Mouse (Mus musculus) hindbrain, embryonic 11.5 days (tissue): Measurements from ENCODE around the gene Acly. TPM values are rescaled to one million over a fixed set of nuclear protein-coding genes. Genes with fewer than 3 reads are reported as not detected.
"Not testable (repeated sequence)": the region's sequence is repeated elsewhere in the genome, so short reads cannot be mapped to it uniquely, and the experiment has no call there.

ENCODE experiments used
- ATAC-seq: fragments of 200-750 bp; cut with Nextera tagmentation; 2 replicates; pipeline ENCODE4 v1.8.0; 2017; ENCODE audit warnings: mild to moderate bottlenecking, moderate TSS enrichment, moderate library complexity; ENCODE audit not compliant: low FRiP score
- DNase-seq: peaks from one replicate; pipeline ENCODE4 v3.0.0-alpha.2; 2015; ENCODE audit warnings: low spot score
- H3K27ac ChIP-seq: fragments of 300-500 bp; sonication (generic); 2 replicates; pipeline ENCODE4 v1.5.1; 2014; ENCODE audit warnings: mild to moderate bottlenecking, low read depth, low read length
- H3K27me3 ChIP-seq: fragments of 300-500 bp; sonication (generic); 2 replicates; pipeline ENCODE4 v1.6.1; 2014; ENCODE audit warnings: mild to moderate bottlenecking, low read length, moderate library complexity, mixed read lengths; ENCODE audit not compliant: control insufficient read depth, insufficient read depth
- H3K36me3 ChIP-seq: fragments of 300-500 bp; sonication (generic); 2 replicates; pipeline ENCODE4 v1.6.1; 2014; ENCODE audit warnings: mild to moderate bottlenecking, low read length, moderate library complexity, mixed read lengths; ENCODE audit not compliant: control insufficient read depth, insufficient read depth
- H3K4me1 ChIP-seq: fragments of 300-500 bp; sonication (generic); replicated peaks from 2 replicates; pipeline ENCODE4 v1.6.1; 2014; ENCODE audit warnings: low read length, mixed read lengths; ENCODE audit not compliant: control insufficient read depth, insufficient read depth
- H3K4me2 ChIP-seq: fragments of 300-500 bp; sonication (generic); replicated peaks from 2 replicates; pipeline ENCODE4 v1.6.1; 2014; ENCODE audit warnings: mild to moderate bottlenecking, low read depth, low read length
- H3K4me3 ChIP-seq: fragments of 300-500 bp; sonication (generic); 2 replicates; pipeline ENCODE4 v1.5.1; 2014; ENCODE audit warnings: low read depth, low read length
- H3K9ac ChIP-seq: fragments of 300-500 bp; sonication (generic); 2 replicates; pipeline ENCODE4 v1.6.1; 2014; ENCODE audit warnings: low read depth, low read length
- H3K9me3 ChIP-seq: fragments of 300-500 bp; sonication (generic); 2 replicates; pipeline ENCODE4 v1.6.1; 2016; ENCODE audit warnings: low read length; ENCODE audit not compliant: control insufficient read depth
- WGBS: fragments of 180-500 bp; shearing (Covaris S2); extraction: QIAGEN DNeasy Blood & Tissue Kit; methylation state at CpG from one replicate; pipeline ENCODE4 v1.1.7; 2014; 5-methylcytosine and 5-hydroxymethylcytosine counted together
- polyA plus RNA-seq: library from polyadenylated mRNA; unstranded; fragments of >200 nt; fragmentation: Nextera tagmentation; extraction: Ambion mirVana; gene quantifications from 2 replicates; pipeline ENCODE4 v1.2.1, GENCODE M21; 2014

Gene Acly
- polyA plus RNA-seq, 1 experiment from 2014 or later = 259 TPM

DNA sequence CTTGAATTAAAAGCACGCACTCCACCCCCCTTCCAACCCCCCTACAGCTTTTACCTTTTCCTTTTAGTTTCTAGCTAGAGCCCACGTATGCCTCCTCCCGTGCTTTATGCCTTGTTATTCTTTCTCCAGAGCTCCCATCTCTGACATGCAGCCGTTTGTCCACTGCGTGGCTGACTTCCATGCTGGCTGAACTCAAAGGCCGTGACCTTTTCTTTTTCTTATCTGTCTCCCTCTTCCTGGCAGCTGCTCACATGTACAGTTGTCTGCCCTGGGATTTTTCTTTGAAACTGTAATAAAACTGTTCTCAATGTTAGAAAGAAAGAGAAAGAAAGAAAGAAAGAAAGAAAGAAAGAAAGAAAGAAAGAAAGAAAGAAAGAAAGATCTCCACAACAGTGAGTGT, 13.2 kb upstream of the Acly start:
- Histone ChIP-seq H3K4me3 (no peak overlapping the region), H3K27me3 (no peaks in the 10 kb centered on the region), H3K27ac (no peak overlapping the region), H3K4me2 (no peak overlapping the region), H3K4me1 (0 out of 2 replicates have a peak, but pooled peaks cover under 1% of the 10 kb centered on the region), H3K9me3 (no peaks in the 10 kb centered on the region), H3K9ac (no peak overlapping the region), H3K36me3 (no peaks in the 10 kb centered on the region)
- no peak for DNase-seq
- 52% methylated on average over 6 of the region's 6 CpGs for WGBS
- no peak for ATAC-seq

- no peaks in the 10 kb centered on the region for H3K27me3 ChIP-seq
- DNase-seq (no peak), ATAC-seq (no peak)
- no peaks in the 10 kb centered on the region for H3K36me3 ChIP-seq
- H3K4me1 ChIP-seq = no peaks in the 10 kb centered on the region
- H3K27ac ChIP-seq = no peak overlapping the region
- H3K4me2 ChIP-seq = no peak overlapping the region
- H3K4me3 ChIP-seq = no peak overlapping the region
- no peaks in the 10 kb centered on the region for H3K9me3 ChIP-seq
- no peak overlapping the region for H3K9ac ChIP-seq
Observed at GRCm38 (mm10) chr11:100536466-100536865, 8.7 kb upstream of the Acly start.

GRCm38 (mm10) chr11:100535996-100536395, 8.2 kb upstream of the Acly start:
- no peak for ATAC-seq
- H3K9ac ChIP-seq = no peak overlapping the region
- H3K9me3 ChIP-seq = no peaks in the 10 kb centered on the region
- H3K4me3 ChIP-seq = no peak overlapping the region
- no peaks in the 10 kb centered on the region for H3K27me3 ChIP-seq
- 84% methylated on average over 1 of the region's 1 CpGs for WGBS
- no peak overlapping the region for H3K27ac ChIP-seq
- H3K4me1 ChIP-seq = no peaks in the 10 kb centered on the region
- H3K4me2 ChIP-seq = no peak overlapping the region
- H3K36me3 ChIP-seq = no peaks in the 10 kb centered on the region
- DNase-seq = no peak

DNA sequence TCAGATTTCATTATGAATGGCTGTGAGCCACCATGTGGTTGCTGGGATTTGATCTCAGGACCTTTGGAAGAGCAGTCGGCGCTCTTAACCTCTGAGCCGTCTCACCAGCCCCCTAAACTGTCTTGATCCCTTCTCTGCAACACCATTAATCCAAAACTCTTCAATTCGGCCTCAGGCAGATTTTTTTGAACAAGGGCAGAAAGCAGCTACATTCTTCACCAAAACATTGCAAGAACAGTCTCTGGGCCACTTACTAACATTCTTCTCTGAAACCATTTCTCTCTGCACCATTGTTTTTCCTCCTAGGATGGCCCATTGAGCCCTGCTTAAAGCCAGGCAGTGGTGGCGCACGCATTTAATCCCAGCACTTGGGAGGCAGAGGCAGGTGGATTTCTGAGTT, 7.0 kb upstream of the Acly start:
- not testable (repeated sequence) for DNase-seq, H3K9ac ChIP-seq, H3K4me3 ChIP-seq, H3K36me3 ChIP-seq, H3K4me1 ChIP-seq, ATAC-seq, H3K27me3 ChIP-seq, H3K27ac ChIP-seq, H3K9me3 ChIP-seq, H3K4me2 ChIP-seq
- WGBS = 88% methylated on average over 6 of the region's 6 CpGs

GRCm38 (mm10) chr11:100534411-100534810, 6.6 kb upstream of the Acly start:
- not testable (repeated sequence) for H3K27ac ChIP-seq, H3K4me2 ChIP-seq, DNase-seq, H3K9me3 ChIP-seq, H3K4me1 ChIP-seq, ATAC-seq, H3K9ac ChIP-seq, H3K4me3 ChIP-seq, H3K27me3 ChIP-seq, H3K36me3 ChIP-seq
- 87% methylated on average over 2 of the region's 2 CpGs for WGBS

- 48% methylated on average over 6 of the region's 6 CpGs for WGBS
- DNase-seq = no peak
- no peak overlapping the region for H3K27ac ChIP-seq
Observed at GRCm38 (mm10) chr11:100533871-100534270, 6.1 kb upstream of the Acly start.

DNA sequence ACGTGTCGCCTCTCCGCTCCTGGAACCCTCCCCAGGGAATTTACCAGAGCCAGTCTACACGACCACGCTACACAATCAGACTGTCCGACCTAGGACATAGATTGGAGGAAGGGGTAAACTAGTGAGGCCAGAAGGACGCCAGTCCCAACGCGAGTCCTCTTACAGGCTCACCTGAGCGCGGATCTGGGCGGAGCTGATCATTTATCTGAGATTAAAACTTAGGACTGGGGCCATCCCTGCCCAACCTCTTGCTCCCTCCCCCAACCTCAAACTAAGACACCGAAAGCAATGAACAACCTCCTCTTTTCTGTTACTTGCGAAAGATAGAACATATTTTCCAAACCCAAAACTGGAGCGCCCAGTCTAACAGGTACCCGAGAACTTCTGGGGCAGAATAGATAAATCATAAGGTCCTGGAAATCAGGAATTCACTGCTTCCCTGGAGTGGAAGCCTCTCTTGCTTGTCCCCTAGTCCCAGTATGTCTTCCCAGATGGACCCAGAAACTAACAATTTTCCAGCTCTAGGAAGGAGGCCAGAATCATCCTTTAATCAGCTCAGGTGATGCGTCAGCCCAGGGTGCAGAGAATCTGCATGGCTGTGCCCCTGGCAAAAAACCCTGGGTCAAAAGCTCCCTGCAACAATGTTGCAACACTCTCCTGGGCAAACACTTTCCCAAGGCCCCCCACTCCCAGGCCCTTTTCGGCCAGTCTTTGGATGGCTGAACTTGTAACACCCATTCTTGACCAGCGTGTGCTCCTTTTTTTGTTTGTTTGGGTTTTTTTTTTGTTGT, 770 bp upstream of the Acly start:
- Histone ChIP-seq H3K27ac (peak overlapping the region; percentile 63), H3K4me1 (peaks cover 10% of the 10 kb centered on the region), H3K27me3 (no peaks in the 10 kb centered on the region), H3K9ac (peak overlapping the region; percentile 94), H3K36me3 (no peaks in the 10 kb centered on the region), H3K4me3 (peak overlapping the region; percentile 92), H3K4me2 (peak overlapping the region; percentile 57), H3K9me3 (no peaks in the 10 kb centered on the region)
- ATAC-seq = no peak; the same call in 1 of the 2 replicates
- whole genome bisulfite sequencing = 21% methylated on average over 19 of the region's 19 CpGs
- DNase-seq = no peak

More at GRCm38 (mm10) chr11:100533871-100534270, 6.1 kb upstream of the Acly start:
- Histone ChIP-seq H3K9me3 (no peaks in the 10 kb centered on the region), H3K36me3 (no peaks in the 10 kb centered on the region), H3K27me3 (no peaks in the 10 kb centered on the region), H3K9ac (no peak overlapping the region), H3K4me2 (no peak overlapping the region), H3K4me1 (no peaks in the 10 kb centered on the region), H3K4me3 (no peak overlapping the region)
- ATAC-seq = no peak

DNA sequence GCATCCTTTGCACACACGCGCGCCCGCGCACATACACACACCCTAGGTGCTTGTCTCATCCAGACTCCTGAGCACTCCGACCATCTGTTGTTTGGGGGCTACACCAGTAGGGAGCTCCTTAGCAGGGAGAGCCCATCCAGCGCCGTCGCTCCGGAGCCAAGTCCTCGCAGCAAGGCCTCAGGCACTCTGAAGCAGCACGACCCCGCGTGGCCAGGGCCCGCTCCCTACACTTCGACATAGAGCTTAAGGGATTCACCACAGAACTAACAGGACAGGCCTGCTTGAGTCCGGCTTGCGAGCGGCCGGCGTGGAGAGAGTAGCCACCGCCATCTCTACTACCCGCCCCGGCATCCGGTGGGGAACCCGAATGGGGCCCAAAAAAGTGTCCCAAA, 738 bp downstream of the Acly start:
- Histone ChIP-seq H3K9ac (peak overlapping the region; percentile 94), H3K4me1 (peaks cover 10% of the 10 kb centered on the region), H3K4me2 (peak overlapping the region; percentile 92), H3K4me3 (peak overlapping the region; percentile 92), H3K36me3 (peaks cover 7% of the 10 kb centered on the region), H3K27ac (peak overlapping the region; percentile 90), H3K27me3 (no peaks in the 10 kb centered on the region), H3K9me3 (no peaks in the 10 kb centered on the region)
- WGBS = under 1% methylated on average over 26 of the region's 26 CpGs
- DNase-seq (peak; percentile 78), ATAC-seq (peak; percentile 22)
